ENCODE assay signal across 9 mouse cellular contexts in genomic region chr15:79356481-79356880, GRCm38 (mm10). TPM values are rescaled to one million over a fixed set of nuclear protein-coding genes. Genes with fewer than 3 reads are reported as not detected.
DNase-seq lines count a peak whose midpoint lies in the region; ATAC-seq and TF ChIP-seq lines count a peak whose summit lies in the region.
"Had no signal": no experiment of that assay in that cellular context is flagged by ENCODE, and none has a peak within 500 bp of the region (broad histone marks: within the 10 kb centered on the region; RNA-seq: fewer than 3 reads in every experiment).

No protein-coding gene starts in this region.

- peaks cover 7% of the 10 kb centered on the region for H3K36me3 ChIP-seq in lung, embryonic 14.5 days (ENCODE audit: insufficient read depth)
- peaks cover 12% of the 10 kb centered on the region for H3K36me3 ChIP-seq in forebrain, embryonic 13.5 days (ENCODE audit: poor library complexity, severe bottlenecking)
- peaks cover 9% of the 10 kb centered on the region for H3K36me3 ChIP-seq in limb, embryonic 12.5 days
- peaks cover 3% of the 10 kb centered on the region; the same call in 1 of the 2 replicates for H3K36me3 ChIP-seq in small intestine, adult 2 months (ENCODE audit: control insufficient read depth, insufficient read depth, low read length)
- no peaks in the 10 kb centered on the region for H3K36me3 ChIP-seq in kidney, adult 2 months (ENCODE audit: control insufficient read depth, insufficient read depth, low read length)

- no peaks in the 10 kb centered on the region for H3K9me3 ChIP-seq in lung, embryonic 14.5 days (ENCODE audit: low read depth, low read length)
- H3K9me3 ChIP-seq in forebrain, embryonic 13.5 days (replicated peaks) = no peaks in the 10 kb centered on the region
- no peaks in the 10 kb centered on the region for H3K9me3 ChIP-seq in limb, embryonic 12.5 days

- peak overlapping the region; percentile 49 for H3K4me3 ChIP-seq in lung, embryonic 14.5 days (ENCODE audit: low read depth, low read length)
- H3K4me3 ChIP-seq in forebrain, embryonic 13.5 days = peak overlapping the region; percentile 47
- peak overlapping the region; percentile 51 for H3K4me3 ChIP-seq in limb, embryonic 12.5 days (replicated peaks)
- H3K4me3 ChIP-seq in small intestine, adult 2 months (ENCODE audit: low read depth, low read length) = peak overlapping the region; percentile 65
- H3K4me3 ChIP-seq in kidney, adult 2 months (ENCODE audit: insufficient read depth, low read depth, low read length) = no peak overlapping the region
- H3K4me3 ChIP-seq: myocyte had no signal

- H3K9ac ChIP-seq in lung, embryonic 14.5 days = no peak overlapping the region
- H3K9ac ChIP-seq in forebrain, embryonic 13.5 days = no peak overlapping the region
- H3K9ac ChIP-seq in limb, embryonic 12.5 days (replicated peaks) = no peak overlapping the region

- no peak for TF ChIP-seq CTCF in lung, embryonic 14.5 days (IDR thresholded peaks at IDR 0.05; ENCODE audit: low read depth)
- no peak for TF ChIP-seq CTCF in small intestine, adult 2 months (IDR thresholded peaks at IDR 0.05; ENCODE audit: extremely low read depth, insufficient read length, insufficient replicate concordance, low read depth, low read length)
- no peak for TF ChIP-seq CTCF in kidney, adult 2 months (conservative IDR thresholded peaks at IDR 0.05; ENCODE audit: insufficient read depth, insufficient read length, low read depth, low read length)

- H3K4me2 ChIP-seq in lung, embryonic 14.5 days = peak overlapping the region; percentile 99
- H3K4me2 ChIP-seq in forebrain, embryonic 13.5 days = peak overlapping the region; percentile 98
- H3K4me2 ChIP-seq in limb, embryonic 12.5 days = peak overlapping the region; percentile 97

- H3K27me3 ChIP-seq in lung, embryonic 14.5 days (ENCODE audit: insufficient read depth, low read length) = no peaks in the 10 kb centered on the region
- H3K27me3 ChIP-seq in forebrain, embryonic 13.5 days = peaks cover 15% of the 10 kb centered on the region
- peaks cover 17% of the 10 kb centered on the region for H3K27me3 ChIP-seq in limb, embryonic 12.5 days
- H3K27me3 ChIP-seq in small intestine, adult 2 months (ENCODE audit: control insufficient read depth, insufficient read depth, low read length) = no peaks in the 10 kb centered on the region
- H3K27me3 ChIP-seq in kidney, adult 2 months (replicated peaks; ENCODE audit: control insufficient read depth, insufficient read depth, low read length) = no peaks in the 10 kb centered on the region

- H3K27ac ChIP-seq in lung, embryonic 14.5 days (ENCODE audit: low read depth) = no peak overlapping the region
- no peak overlapping the region for H3K27ac ChIP-seq in forebrain, embryonic 13.5 days
- H3K27ac ChIP-seq in limb, embryonic 12.5 days = no peak overlapping the region
- peak overlapping the region; percentile 51; the same call in 1 of the 2 replicates for H3K27ac ChIP-seq in small intestine, adult 2 months (ENCODE audit: insufficient read depth, low read depth, low read length)
- H3K27ac ChIP-seq in kidney, adult 2 months (ENCODE audit: insufficient read depth, low read depth, low read length) = no peak overlapping the region

- ATAC-seq in lung, embryonic 14.5 days (ENCODE audit: insufficient read depth) = no peak
- ATAC-seq in forebrain, embryonic 13.5 days = no peak
- no peak for ATAC-seq in limb, embryonic 12.5 days (ENCODE audit: insufficient number of reproducible peaks, insufficient read depth, low FRiP score, low TSS enrichment, low read depth)
- no peak for ATAC-seq in frontal cortex, adult (ENCODE audit: low TSS enrichment)

- peaks cover 39% of the 10 kb centered on the region for H3K4me1 ChIP-seq in lung, embryonic 14.5 days (ENCODE audit: insufficient read depth)
- H3K4me1 ChIP-seq in forebrain, embryonic 13.5 days = peaks cover 28% of the 10 kb centered on the region
- H3K4me1 ChIP-seq in limb, embryonic 12.5 days (replicated peaks) = peaks cover 45% of the 10 kb centered on the region
- H3K4me1 ChIP-seq in small intestine, adult 2 months (ENCODE audit: control insufficient read depth, insufficient read depth, insufficient read length, low read length) = peaks cover 40% of the 10 kb centered on the region
- peaks cover 18% of the 10 kb centered on the region for H3K4me1 ChIP-seq in kidney, adult 2 months (ENCODE audit: control insufficient read depth, insufficient read depth, low read length)

- WGBS in lung, embryonic 14.5 days = 71% methylated on average over 8 of the region's 8 CpGs
- 81% methylated on average over 8 of the region's 8 CpGs for WGBS in forebrain, embryonic 13.5 days
- WGBS in limb, embryonic 12.5 days = 74% methylated on average over 8 of the region's 8 CpGs
- WGBS in small intestine, adult 2 months = 49% methylated on average over 8 of the region's 8 CpGs
- 87% methylated on average over 8 of the region's 8 CpGs for WGBS in kidney, adult 2 months

- no peak for TF ChIP-seq POLR2A in small intestine, adult 2 months (IDR thresholded peaks at IDR 0.05; ENCODE audit: low read depth, low read length)
- no peak for TF ChIP-seq POLR2A in kidney, adult 2 months (IDR thresholded peaks at IDR 0.05; ENCODE audit: low read depth, low read length)

- DNase-seq in lung, embryonic 14.5 days = no peak
- no peak for DNase-seq in lung, postnatal 36 days
- DNase-seq in retina, postnatal 1 day = no peak
- DNase-seq in kidney, adult 2 months = no peak

RNA-seq across cellular contexts. Expression of gene Maff, which starts 10.1 kb away (rescaled TPM):
- 3.3 and 4.3 TPM in 2 replicates for polyA plus RNA-seq in lung, embryonic 14.5 days (2014; fragmentation: Nextera tagmentation; extraction: Ambion mirVana)
- polyA plus RNA-seq in forebrain, embryonic 13.5 days (2015; fragmentation: Nextera tagmentation; extraction: Ambion mirVana) = 1.2 and 1.3 TPM in 2 replicates
- polyA plus RNA-seq in limb, embryonic 12.5 days (2016; fragmentation: Nextera tagmentation; extraction: Ambion mirVana) = 1.5 and 2.0 TPM in 2 replicates
- polyA plus RNA-seq in small intestine, adult 2 months (2012; rRNA removed) = 9.4 and 28.5 TPM in 2 replicates
- 1.2 and 1.3 TPM in 2 replicates for polyA plus RNA-seq in kidney, adult 2 months (2012; rRNA removed)

RNA-seq across cellular contexts. Expression of gene Pla2g6, which starts 28.3 kb away (rescaled TPM):
- polyA plus RNA-seq in lung, embryonic 14.5 days (2014; fragmentation: Nextera tagmentation; extraction: Ambion mirVana) = 15.2 and 18.4 TPM in 2 replicates
- 24.9 and 29.6 TPM in 2 replicates for polyA plus RNA-seq in forebrain, embryonic 13.5 days (2015; fragmentation: Nextera tagmentation; extraction: Ambion mirVana)
- 11.0 and 11.9 TPM in 2 replicates for polyA plus RNA-seq in limb, embryonic 12.5 days (2016; fragmentation: Nextera tagmentation; extraction: Ambion mirVana)
- polyA plus RNA-seq in small intestine, adult 2 months (2012; rRNA removed) = 24.1 and 40.2 TPM in 2 replicates
- polyA plus RNA-seq in kidney, adult 2 months (2012; rRNA removed) = 24.6 and 28.7 TPM in 2 replicates

RNA-seq across cellular contexts. Expression of gene Tmem184b, which starts 46.9 kb away (rescaled TPM):
- polyA plus RNA-seq in lung, embryonic 14.5 days (2014; fragmentation: Nextera tagmentation; extraction: Ambion mirVana) = 77.3 and 78.3 TPM in 2 replicates
- polyA plus RNA-seq in forebrain, embryonic 13.5 days (2015; fragmentation: Nextera tagmentation; extraction: Ambion mirVana) = 29.4 and 31.3 TPM in 2 replicates
- 54.7 and 63.8 TPM in 2 replicates for polyA plus RNA-seq in limb, embryonic 12.5 days (2016; fragmentation: Nextera tagmentation; extraction: Ambion mirVana)
- polyA plus RNA-seq in small intestine, adult 2 months (2012; rRNA removed) = 80.3 and 168 TPM in 2 replicates
- polyA plus RNA-seq in kidney, adult 2 months (2012; rRNA removed) = 69.0 and 81.0 TPM in 2 replicates
